Mouse (Mus musculus) embryonic facial prominence, embryonic 13.5 days (tissue): ENCODE measurements around the gene Serpina3a. TPM values are rescaled to one million over a fixed set of nuclear protein-coding genes. Genes with fewer than 3 reads are reported as not detected.

ENCODE experiments used
- ATAC-seq: fragments of 200-750 bp; cut with Nextera tagmentation; 2 replicates; pipeline ENCODE4 v1.8.0; 2017; ENCODE audit warnings: low read depth; ENCODE audit not compliant: insufficient number of reproducible peaks, insufficient read depth, low FRiP score, low TSS enrichment
- H3K27ac ChIP-seq: fragments of 300-500 bp; sonication (generic); 2 replicates; pipeline ENCODE4 v1.5.1; 2015; ENCODE audit warnings: moderate library complexity, mild to moderate bottlenecking, inconsistent platforms
- H3K27me3 ChIP-seq: fragments of 300-500 bp; sonication (generic); 2 replicates; pipeline ENCODE4 v1.6.1; 2015; ENCODE audit warnings: mild to moderate bottlenecking, inconsistent platforms
- H3K36me3 ChIP-seq: fragments of 300-500 bp; sonication (generic); 2 replicates; pipeline ENCODE4 v1.6.1; 2015; ENCODE audit warnings: mild to moderate bottlenecking, inconsistent platforms
- H3K4me1 ChIP-seq: fragments of 300-500 bp; sonication (generic); 2 replicates; pipeline ENCODE4 v1.6.1; 2015; ENCODE audit warnings: inconsistent platforms
- H3K4me2 ChIP-seq: fragments of 300-500 bp; sonication (generic); 2 replicates; pipeline ENCODE4 v1.6.1; 2015; ENCODE audit warnings: moderate library complexity, mild to moderate bottlenecking, inconsistent platforms
- H3K4me3 ChIP-seq: fragments of 300-500 bp; sonication (generic); 2 replicates; pipeline ENCODE4 v1.5.1; 2015; ENCODE audit warnings: mild to moderate bottlenecking, inconsistent platforms
- H3K9ac ChIP-seq: fragments of 300-500 bp; sonication (generic); 2 replicates; pipeline ENCODE4 v1.6.1; 2015; ENCODE audit warnings: mild to moderate bottlenecking, inconsistent platforms
- H3K9me3 ChIP-seq: fragments of 300-500 bp; sonication (generic); 2 replicates; pipeline ENCODE4 v1.6.1; 2016; ENCODE audit warnings: inconsistent platforms
- WGBS: fragments of 180-500 bp; shearing (Covaris S2); methylation state at CpG from one replicate; pipeline ENCODE4 v1.1.7; 2015; ENCODE audit warnings: mixed read lengths; 5-methylcytosine and 5-hydroxymethylcytosine counted together
- polyA plus RNA-seq: library from polyadenylated mRNA; unstranded; fragments of >200 nt; fragmentation: Nextera tagmentation; extraction: Ambion mirVana; gene quantifications from 2 replicates; pipeline ENCODE4 v1.2.1, GENCODE M21; 2015

Gene Serpina3a
- polyA plus RNA-seq, 1 experiment from 2014 or later = not detected

DNA sequence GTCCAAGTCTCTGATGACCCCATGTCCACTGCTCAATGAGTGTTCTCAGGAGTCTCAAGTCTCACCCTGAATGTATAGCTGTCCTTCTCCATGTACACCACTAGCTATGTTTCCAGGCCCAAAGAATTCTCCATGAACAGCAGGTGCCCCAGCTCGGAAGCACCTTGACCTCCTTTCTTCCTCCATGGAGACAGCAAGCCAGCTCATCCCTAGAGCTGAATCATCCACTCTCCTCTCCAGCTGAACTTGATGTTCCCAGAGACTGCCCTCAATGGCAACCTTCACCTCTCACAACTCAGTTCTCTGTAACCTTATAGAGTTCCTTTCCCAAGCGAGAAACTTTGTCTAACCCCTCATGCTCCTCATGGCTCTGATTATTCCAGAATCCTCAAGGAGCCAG lies 33.0 kb downstream of the Serpina3a start:
- H3K27ac ChIP-seq = no peak overlapping the region
- H3K9ac ChIP-seq = no peak overlapping the region
- WGBS = 79% methylated on average over 2 of the region's 2 CpGs

GRCm38 (mm10) chr12:104151989-104152388 lies 39.5 kb downstream of the Serpina3a start:
- no peak overlapping the region for H3K27ac ChIP-seq
- no peak overlapping the region for H3K4me2 ChIP-seq
- ATAC-seq = no peak
- no peak overlapping the region for H3K9ac ChIP-seq
- WGBS = 71% methylated on average over 2 of the region's 2 CpGs
- no peaks in the 10 kb centered on the region for H3K27me3 ChIP-seq
- no peaks in the 10 kb centered on the region for H3K4me1 ChIP-seq
- H3K9me3 ChIP-seq = 0 out of 2 replicates have a peak, but pooled peaks cover 2% of the 10 kb centered on the region
- no peak overlapping the region for H3K4me3 ChIP-seq
- no peaks in the 10 kb centered on the region for H3K36me3 ChIP-seq

More for the DNA sequence above, 33.0 kb downstream of the Serpina3a start:
- Histone ChIP-seq H3K4me3 (no peak overlapping the region), H3K9me3 (no peaks in the 10 kb centered on the region), H3K4me1 (no peaks in the 10 kb centered on the region), H3K36me3 (no peaks in the 10 kb centered on the region), H3K27me3 (no peaks in the 10 kb centered on the region), H3K4me2 (no peak overlapping the region)
- ATAC-seq = no peak

GRCm38 (mm10) chr12:104153041-104153645 lies 40.6 kb downstream of the Serpina3a start:
- Histone ChIP-seq H3K36me3 (no peaks in the 10 kb centered on the region), H3K4me3 (no peak overlapping the region), H3K9me3 (0 out of 2 replicates have a peak, but pooled peaks cover 2% of the 10 kb centered on the region), H3K27me3 (no peaks in the 10 kb centered on the region), H3K27ac (no peak overlapping the region), H3K4me1 (no peaks in the 10 kb centered on the region), H3K4me2 (no peak overlapping the region), H3K9ac (no peak overlapping the region)
- no peak for ATAC-seq
- WGBS = 80% methylated on average over 3 of the region's 3 CpGs

GRCm38 (mm10) chr12:104153656-104154055 lies 41.1 kb downstream of the Serpina3a start, which contains the start of gene Serpina3c:
Serpina3c (minus strand) TSS chr12:104153870.
- Histone ChIP-seq H3K27me3 (no peaks in the 10 kb centered on the region), H3K9me3 (0 out of 2 replicates have a peak, but pooled peaks cover 2% of the 10 kb centered on the region), H3K4me2 (no peak within 1 kb of the TSS), H3K4me1 (no peaks in the 10 kb centered on the region), H3K36me3 (no peaks in the 10 kb centered on the region), H3K9ac (no peak within 1 kb of the TSS), H3K27ac (no peak within 1 kb of the TSS), H3K4me3 (no peak within 1 kb of the TSS)
- WGBS = 86% methylated on average over 2 of the region's 2 CpGs
- ATAC-seq = no peak

Other genes with a start within 250 kb of the Serpina3a start
- gene Serpina1a, start 249.2 kb upstream of the Serpina3a start, polyA plus RNA-seq = 13.0 TPM in 1 of 2 replicates, not detected in the other
- gene Serpina1c, start 207.8 kb upstream of the Serpina3a start, polyA plus RNA-seq = 6.9 TPM in 1 of 2 replicates, not detected in the other
- gene Serpina1e, start 153.7 kb upstream of the Serpina3a start, polyA plus RNA-seq = 6.1 TPM in 1 of 2 replicates, not detected in the other
- 0.23 TPM in 1 of 2 replicates, not detected in the other for gene Serpina11, start 122.8 kb upstream of the Serpina3a start, polyA plus RNA-seq
- 0.08 TPM in 1 of 2 replicates, not detected in the other for gene Serpina9, start 99.0 kb upstream of the Serpina3a start, polyA plus RNA-seq
- not detected in 2 replicates for gene Serpina12, start 68.3 kb upstream of the Serpina3a start, polyA plus RNA-seq
- gene Serpina5, start 11.6 kb upstream of the Serpina3a start, polyA plus RNA-seq = not detected in 2 replicates
- not detected in 2 replicates for gene Serpina3b, start 15.3 kb downstream of the Serpina3a start, polyA plus RNA-seq
- not detected in 2 replicates for gene Serpina3c, start 41.1 kb downstream of the Serpina3a start, polyA plus RNA-seq
- gene Serpina3f, start 101.8 kb downstream of the Serpina3a start, polyA plus RNA-seq = not detected in 2 replicates
- gene Serpina3g, start 123.5 kb downstream of the Serpina3a start, polyA plus RNA-seq = 0.84 and 1.0 TPM in 2 replicates
- gene Serpina3i, start 150.4 kb downstream of the Serpina3a start, polyA plus RNA-seq = 0.21 and 0.26 TPM in 2 replicates
- gene Serpina3j, start 201.8 kb downstream of the Serpina3a start, polyA plus RNA-seq = not detected in 2 replicates
- gene Serpina3k, start 225.8 kb downstream of the Serpina3a start, polyA plus RNA-seq = not detected in 2 replicates
- gene Serpina3m, start 225.8 kb downstream of the Serpina3a start, polyA plus RNA-seq = not detected in 2 replicates